Comparison of ENCODE assay signal across 10 mouse cellular contexts in genomic region chr1:41651804-41652203, GRCm38 (mm10).
A peak's percentile ranks its signal among the peaks of the same experiment; 100 is the strongest.
DNase-seq lines count a peak whose midpoint lies in the region; ATAC-seq and TF ChIP-seq lines count a peak whose summit lies in the region.
"Had no signal": no experiment of that assay in that cellular context is flagged by ENCODE, and none has a peak within 500 bp of the region (broad histone marks: within the 10 kb centered on the region; RNA-seq: fewer than 3 reads in every experiment).

No protein-coding gene starts in this region.

- H3K9ac ChIP-seq in heart, postnatal 0 days (replicated peaks; ENCODE audit: low read depth, low read length) = no peak overlapping the region
- no peak overlapping the region for H3K9ac ChIP-seq in midbrain, embryonic 15.5 days

- H3K27ac ChIP-seq in heart, postnatal 0 days (ENCODE audit: low read depth) = peak overlapping the region; percentile 69; the same call in 1 of the 2 replicates
- H3K27ac ChIP-seq in midbrain, embryonic 15.5 days = peak overlapping the region; percentile 23; the same call in 1 of the 2 replicates

- DNase-seq in heart, postnatal 0 days (ENCODE audit: low spot score) = no peak
- DNase-seq in heart, adult 8-10 months (ENCODE audit: low spot score) = no peak
- DNase-seq in embryo, embryonic 9.5 days (ENCODE audit: extremely low spot score) = peak; percentile 11
- peak; percentile 22 for DNase-seq in heart, postnatal 4 days
- no peak for DNase-seq in layer of hippocampus, adult 8-10 months (ENCODE audit: low spot score in 2 of 2)
- DNase-seq in right cerebral cortex, postnatal 36 days (ENCODE audit: low spot score in 2 of 2) = no peak
- DNase-seq: adrenal gland, postnatal 10 days; thymus, postnatal 14 days had no signal

- no peak for TF ChIP-seq EP300 in heart, postnatal 0 days (IDR thresholded peaks at IDR 0.05; ENCODE audit: low read depth)

- 30% methylated on average over 9 of the region's 9 CpGs for WGBS in heart, postnatal 0 days
- WGBS in midbrain, embryonic 15.5 days = 24% methylated on average over 9 of the region's 9 CpGs

- H3K4me3 ChIP-seq in heart, postnatal 0 days (ENCODE audit: low read depth, low read length) = no peak overlapping the region
- H3K4me3 ChIP-seq in midbrain, embryonic 15.5 days = no peak overlapping the region

- H3K4me1 ChIP-seq in heart, postnatal 0 days (ENCODE audit: control insufficient read depth, insufficient read depth) = peaks cover 16% of the 10 kb centered on the region
- H3K4me1 ChIP-seq in midbrain, embryonic 15.5 days = peaks cover 16% of the 10 kb centered on the region

- H3K4me2 ChIP-seq in heart, postnatal 0 days (ENCODE audit: low read depth, low read length) = peak overlapping the region; percentile 1; the same call in 1 of the 2 replicates
- peak overlapping the region; percentile 20 for H3K4me2 ChIP-seq in midbrain, embryonic 15.5 days

- no peak for TF ChIP-seq CTCF in heart, postnatal 0 days (IDR thresholded peaks at IDR 0.05; ENCODE audit: low read depth)

- H3K9me3 ChIP-seq in heart, postnatal 0 days (replicated peaks; ENCODE audit: control insufficient read depth, low read length) = no peaks in the 10 kb centered on the region
- no peaks in the 10 kb centered on the region for H3K9me3 ChIP-seq in midbrain, embryonic 15.5 days

- H3K27me3 ChIP-seq in heart, postnatal 0 days (ENCODE audit: control insufficient read depth, insufficient read depth, low read length) = no peaks in the 10 kb centered on the region
- no peaks in the 10 kb centered on the region for H3K27me3 ChIP-seq in midbrain, embryonic 15.5 days (replicated peaks)

- H3K36me3 ChIP-seq in heart, postnatal 0 days (replicated peaks; ENCODE audit: control insufficient read depth, insufficient read depth, low read length) = no peaks in the 10 kb centered on the region
- H3K36me3 ChIP-seq in midbrain, embryonic 15.5 days (replicated peaks) = no peaks in the 10 kb centered on the region

- ATAC-seq in heart, postnatal 0 days (ENCODE audit: insufficient read depth, low read depth) = peak; percentile 17; the same call in 1 of the 2 replicates
- peak; percentile 78 for ATAC-seq in midbrain, embryonic 15.5 days (replicated peaks)
- ATAC-seq in activated CD4-positive, CD25-positive, alpha-beta regulatory T cell, adult 4 months = no peak

Comparison
In these comparisons a context has a peak if more than half of its experiments do, and no peak if none do; other contexts are left out.
1. DNase-seq: peak in embryo, embryonic 9.5 days (single experiment) and heart, postnatal 4 days (single experiment); none in heart, postnatal 0 days (single experiment), heart, adult 8-10 months (single experiment), layer of hippocampus, adult 8-10 months (0 of 2) and right cerebral cortex, postnatal 36 days (0 of 2).